ENCODE assay signal across 9 mouse cellular contexts in genomic region chr6:127565951-127566732, GRCm38 (mm10). TPM values are rescaled to one million over a fixed set of nuclear protein-coding genes. Genes with fewer than 3 reads are reported as not detected.
A peak's percentile ranks its signal among the peaks of the same experiment; 100 is the strongest.
DNase-seq lines count a peak whose midpoint lies in the region; ATAC-seq lines count a peak whose summit lies in the region.
"Had no signal": no experiment of that assay in that cellular context is flagged by ENCODE, and none has a peak within 500 bp of the region (broad histone marks: within the 10 kb centered on the region; RNA-seq: fewer than 3 reads in every experiment).

No protein-coding gene starts in this region.

- no peaks in the 10 kb centered on the region for H3K4me1 ChIP-seq in forebrain, embryonic 11.5 days (replicated peaks; ENCODE audit: control insufficient read depth, insufficient read depth, low read length)

- DNase-seq in layer of hippocampus, adult 9-11 months: peak; percentile 53
- no peak for DNase-seq in layer of hippocampus, adult 11-12 months (ENCODE audit: low spot score)
- DNase-seq in T-cell, adult 2 months (ENCODE audit: low spot score): peak; percentile 65
- peak; percentile 53 to 67 for DNase-seq in heart, postnatal 14 days
- DNase-seq in urinary bladder, adult 2 months (ENCODE audit: low spot score): no peak
- no peak for DNase-seq in forebrain, embryonic 11.5 days (ENCODE audit: low spot score)
- no peak for DNase-seq in adrenal gland, adult 8-10 months

- WGBS in forebrain, embryonic 11.5 days: 93% methylated on average over 7 of the region's 7 CpGs

- no peaks in the 10 kb centered on the region for H3K36me3 ChIP-seq in forebrain, embryonic 11.5 days (ENCODE audit: control insufficient read depth, insufficient read depth, low read length)
- H3K36me3 ChIP-seq: midbrain, embryonic 12.5 days had no signal

- no peak overlapping the region for H3K27ac ChIP-seq in forebrain, embryonic 11.5 days (ENCODE audit: low read depth, low read length)
- H3K27ac ChIP-seq: midbrain, embryonic 12.5 days had no signal

- H3K9me3 ChIP-seq in forebrain, embryonic 11.5 days (ENCODE audit: control insufficient read depth, low read length): no peaks in the 10 kb centered on the region
- H3K9me3 ChIP-seq: midbrain, embryonic 12.5 days had no signal

- intact Hi-C loops in heart, postnatal 14 days (cut with DNase I): no loop called here

- H3K4me3 ChIP-seq in forebrain, embryonic 11.5 days (ENCODE audit: low read depth, low read length): no peak overlapping the region
- H3K4me3 ChIP-seq: midbrain, embryonic 12.5 days had no signal

- no peaks in the 10 kb centered on the region for H3K27me3 ChIP-seq in forebrain, embryonic 11.5 days (ENCODE audit: control insufficient read depth, insufficient read depth, low read length)
- H3K27me3 ChIP-seq: midbrain, embryonic 12.5 days had no signal

- ATAC-seq in monocyte, adult 5-6 weeks (replicated peaks; ENCODE audit: insufficient number of reproducible peaks, low FRiP score, low TSS enrichment, poor library complexity, severe bottlenecking): peak; percentile 34; the same call in 1 of the 2 replicates
- no peak for ATAC-seq in forebrain, embryonic 11.5 days (replicated peaks; ENCODE audit: low FRiP score)

- no peak overlapping the region for H3K4me2 ChIP-seq in forebrain, embryonic 11.5 days (ENCODE audit: low read depth, low read length, severe bottlenecking)
- H3K4me2 ChIP-seq: midbrain, embryonic 12.5 days had no signal

- H3K9ac ChIP-seq in forebrain, embryonic 11.5 days (ENCODE audit: low read length): no peak overlapping the region
- H3K9ac ChIP-seq: midbrain, embryonic 12.5 days had no signal

RNA-seq across cellular contexts. Expression of gene Cracr2a, which starts 5.0 kb away (rescaled TPM):
- 1 to 10 TPM; 1.4 to 2.6 TPM for total RNA-seq in heart, postnatal 14 days (2021)
- 12.1 to 38.8 TPM (median 14.6 TPM) in 3 replicates for total RNA-seq in monocyte, adult 5-6 weeks (2017)
- 0.96 and 1.7 TPM in 2 replicates for polyA plus RNA-seq in urinary bladder, adult 2 months (2012; rRNA removed)
- 0.99 and 1.2 TPM in 2 replicates for polyA plus RNA-seq in forebrain, embryonic 11.5 days (2014; fragmentation: Nextera tagmentation; extraction: Ambion mirVana)
- 1 to 10 TPM; 2.1 to 4.3 (median 4.1) TPM for total RNA-seq in adrenal gland, adult 8-10 months (2022)

Comparison
In these comparisons a context has a peak if more than half of its experiments do, and no peak if none do; other contexts are left out.
1. DNase-seq: peak in layer of hippocampus, adult 9-11 months (single experiment), T-cell, adult 2 months (single experiment) and heart, postnatal 14 days (2 of 2); none in layer of hippocampus, adult 11-12 months (single experiment), urinary bladder, adult 2 months (single experiment), forebrain, embryonic 11.5 days (single experiment) and adrenal gland, adult 8-10 months (single experiment).